Mouse (Mus musculus): ENCODE data around the gene Smco4.

- no peak for TF ChIP-seq POLR2A (IDR thresholded peaks at IDR 0.05; ENCODE audit: borderline replicate concordance, low read depth, low read length)
- no peak for TF ChIP-seq CTCF (IDR thresholded peaks at IDR 0.05; ENCODE audit: low read depth, low read length)
Measured at GRCm38 (mm10) chr9:15553322-15553721, 60.1 kb downstream of the Smco4 start.
